Mouse (Mus musculus) kidney, adult 2 months (tissue): ENCODE data around the gene S1pr2.

Experiments used
- CTCF ChIP-seq: fragments of 200-500 bp; conservative IDR thresholded peaks from 2 replicates; pipeline ENCODE4 v1.5.1; 2011; ENCODE audit warnings: low read depth, mild to moderate bottlenecking, control low read depth, low read length, moderate library complexity, mixed read lengths; ENCODE audit not compliant: insufficient read depth, insufficient read length
- POLR2A ChIP-seq: fragments of 200-500 bp; IDR thresholded peaks from one replicate; pipeline ENCODE4 v1.6.1; 2011; ENCODE audit warnings: low read depth, low read length, control low read depth

DNA sequence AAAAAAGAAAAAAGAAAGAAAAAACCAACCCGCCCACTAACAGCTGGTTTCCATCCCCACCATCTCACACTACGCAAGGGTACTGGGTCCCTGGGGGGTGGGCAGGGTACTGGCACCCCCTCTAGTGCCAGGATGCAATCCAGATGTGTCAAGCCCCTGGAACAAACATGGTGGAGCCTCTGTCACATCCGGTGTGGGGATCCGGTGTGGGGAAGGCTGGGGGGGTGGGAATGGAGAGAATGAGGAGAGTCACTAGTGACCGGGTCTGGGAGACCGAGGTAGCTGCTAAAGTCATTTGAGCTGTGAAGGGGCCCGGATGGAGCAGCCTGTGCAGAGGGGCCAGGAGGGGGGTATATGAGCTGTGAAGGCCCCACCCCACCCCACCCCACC lies 4.8 kb downstream of the S1pr2 start:
- no peak for TF ChIP-seq POLR2A
- no peak for TF ChIP-seq CTCF
